Mouse (Mus musculus): Measurements from ENCODE around the gene Prps2. TPM values are rescaled to one million over a fixed set of nuclear protein-coding genes. Genes with fewer than 3 reads are reported as not detected.
"Not testable (repeated sequence)": the region's sequence is repeated elsewhere in the genome, so short reads cannot be mapped to it uniquely, and the experiment has no call there.

Prps2 gene
- polyA plus RNA-seq, 1 experiment from 2014 or later = 22.1 TPM

DNA sequence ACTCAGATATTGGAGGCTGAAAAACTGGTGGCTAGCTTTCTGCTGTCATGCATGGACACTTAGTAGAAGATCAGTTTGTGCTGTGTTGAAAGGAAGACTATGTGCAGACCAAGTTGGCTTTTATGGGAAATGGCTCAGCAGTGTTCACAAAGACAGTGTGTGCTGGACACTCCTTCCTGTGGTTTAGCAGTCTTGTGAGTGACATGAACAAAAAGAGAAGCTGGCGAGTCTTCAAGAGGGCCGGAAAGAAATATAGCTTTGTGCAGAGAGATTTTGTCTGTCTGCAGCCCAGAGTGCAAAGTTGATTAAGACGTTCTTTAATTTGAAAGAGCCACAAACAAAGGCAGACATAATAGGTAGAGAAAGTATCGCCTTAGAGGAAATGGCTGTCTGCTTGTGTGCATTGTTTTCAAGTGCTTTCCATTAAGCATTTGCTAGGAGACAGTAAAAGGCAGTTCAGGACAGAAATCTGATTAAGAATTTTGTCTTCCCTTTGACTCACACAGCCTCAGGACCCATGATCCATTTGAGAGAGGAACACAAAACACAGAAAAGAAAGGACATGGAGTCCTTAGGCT, 63.6 kb downstream of the Prps2 start:
- Histone ChIP-seq H3K27ac (replicated peaks) (no peak overlapping the region), H3K9me3 (no peaks in the 10 kb centered on the region), H3K4me3 (no peak overlapping the region), H3K36me3 (replicated peaks) (no peaks in the 10 kb centered on the region), H3K27me3 (replicated peaks; ENCODE audit: low read depth, poor library complexity, severe bottlenecking) (peaks cover 92% of the 10 kb centered on the region), H3K4me1 (no peaks in the 10 kb centered on the region)
- WGBS = 64% methylated on average over 4 of the region's 4 CpGs
- DNase-seq (ENCODE audit: low spot score) = no peak

DNA sequence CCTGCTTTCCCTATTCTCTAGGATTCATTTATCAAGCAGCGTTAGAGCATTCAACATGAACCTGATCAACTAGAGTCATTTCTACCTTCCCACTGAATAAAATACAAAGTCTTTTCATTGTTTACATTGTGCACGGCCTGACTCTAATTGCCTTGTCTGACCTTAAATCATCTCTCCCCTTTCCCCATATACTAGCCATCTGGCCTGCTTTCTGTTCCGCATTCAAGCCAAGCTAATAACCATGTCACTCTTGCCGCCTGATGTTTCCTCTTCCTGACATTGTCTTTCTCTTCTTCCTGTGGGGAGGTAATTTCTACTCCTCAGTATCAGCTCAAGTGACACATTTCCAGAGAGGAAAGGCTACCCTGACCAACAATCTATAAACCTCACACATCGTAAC, 66.8 kb downstream of the Prps2 start:
- WGBS = 76% methylated on average over 5 of the region's 5 CpGs
- H3K27me3 ChIP-seq (replicated peaks; ENCODE audit: low read depth, poor library complexity, severe bottlenecking) = peaks cover 94% of the 10 kb centered on the region
- DNase-seq (ENCODE audit: low spot score) = no peak
- H3K27ac ChIP-seq (replicated peaks) = no peak overlapping the region
- H3K9me3 ChIP-seq = no peaks in the 10 kb centered on the region
- no peak overlapping the region for H3K4me3 ChIP-seq
- no peaks in the 10 kb centered on the region for H3K4me1 ChIP-seq
- H3K36me3 ChIP-seq (replicated peaks) = no peaks in the 10 kb centered on the region

DNA sequence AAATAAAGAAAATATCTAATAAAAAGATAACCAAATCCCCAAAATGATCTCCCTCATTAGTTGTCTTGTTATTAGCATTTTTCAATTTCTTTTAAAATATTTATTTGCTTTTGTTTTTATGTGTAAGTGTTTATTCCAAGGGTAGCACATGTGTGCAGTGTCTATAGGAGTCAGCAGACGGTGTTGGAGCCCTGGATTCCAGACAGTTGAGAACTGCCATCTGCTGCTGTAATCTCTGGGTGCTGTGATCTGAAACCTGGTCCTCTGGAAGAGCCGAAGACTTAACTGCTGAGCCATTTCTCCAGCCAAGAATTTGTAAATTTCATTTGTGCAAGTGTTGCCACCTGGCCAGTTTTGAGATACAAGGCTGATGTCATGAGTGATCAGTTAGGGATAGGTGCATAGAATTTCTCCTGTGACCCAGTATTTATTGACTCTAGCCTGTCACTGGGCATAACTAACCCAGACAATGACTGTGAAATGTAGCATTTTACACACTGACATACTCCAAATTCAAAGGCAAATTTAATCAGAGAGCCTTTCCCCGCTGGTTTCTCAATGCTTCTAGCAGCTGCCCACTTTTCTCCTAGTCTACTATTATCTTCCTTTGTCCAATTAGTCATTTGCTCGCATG, 67.3 kb downstream of the Prps2 start:
- no peak for DNase-seq (ENCODE audit: low spot score)
- Histone ChIP-seq H3K27ac (replicated peaks) (no peak overlapping the region), H3K27me3 (replicated peaks; ENCODE audit: low read depth, poor library complexity, severe bottlenecking) (peaks cover 91% of the 10 kb centered on the region), H3K4me3 (no peak overlapping the region), H3K4me1 (no peaks in the 10 kb centered on the region), H3K36me3 (replicated peaks) (no peaks in the 10 kb centered on the region), H3K9me3 (no peaks in the 10 kb centered on the region)
- 79% methylated on average over 4 of the region's 4 CpGs for WGBS

DNA sequence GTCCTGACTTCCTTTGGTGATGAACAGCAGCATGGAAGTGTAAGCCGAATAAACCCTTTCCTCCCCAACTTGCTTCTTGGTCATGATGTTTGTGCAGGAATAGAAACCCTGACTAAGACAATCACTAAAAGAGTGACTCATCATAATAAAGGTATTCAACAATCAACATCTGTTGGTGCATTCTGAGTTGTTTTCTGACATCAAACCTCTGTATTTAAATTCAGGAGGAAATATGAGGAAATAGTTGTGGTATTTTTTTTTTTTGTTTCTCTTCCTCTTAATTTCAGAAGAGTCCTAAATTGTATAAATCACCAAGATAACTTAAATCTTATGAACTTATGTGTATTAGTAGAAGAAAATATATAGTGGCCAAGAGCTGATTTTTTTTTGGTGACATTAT, 80.5 kb downstream of the Prps2 start:
- 62% methylated on average over 1 of the region's 1 CpGs for WGBS
- not testable (repeated sequence) for H3K9me3 ChIP-seq; DNase-seq (ENCODE audit: low spot score); H3K4me1 ChIP-seq; H3K4me3 ChIP-seq; H3K27ac ChIP-seq (replicated peaks); H3K36me3 ChIP-seq (replicated peaks)
- H3K27me3 ChIP-seq (replicated peaks; ENCODE audit: low read depth, poor library complexity, severe bottlenecking) = peaks cover 32% of the 10 kb centered on the region

Other genes with a start within 250 kb of the Prps2 start
- gene Tmsb4x, start 173.4 kb downstream of the Prps2 start, polyA plus RNA-seq (2016; fragmentation: Nextera tagmentation; extraction: Ambion mirVana) = 2,138 and 2,201 TPM in 2 replicates
- gene Tlr8, start 118.4 kb downstream of the Prps2 start, polyA plus RNA-seq (2016; fragmentation: Nextera tagmentation; extraction: Ambion mirVana) = 0.05 TPM in 1 of 2 replicates, not detected in the other
- 0.16 and 0.19 TPM in 2 replicates for gene Tlr7, start 52.2 kb downstream of the Prps2 start, polyA plus RNA-seq (2016; fragmentation: Nextera tagmentation; extraction: Ambion mirVana)

All from embryonic facial prominence, embryonic 10.5 days (tissue).